Mouse (Mus musculus) forebrain, embryonic 13.5 days (tissue): Measurements from ENCODE around the gene Gm14214. TPM values are rescaled to one million over a fixed set of nuclear protein-coding genes. Genes with fewer than 3 reads are reported as not detected.

Source experiments
- ATAC-seq: fragments of 200-750 bp; cut with Nextera tagmentation; 2 replicates; pipeline ENCODE4 v1.8.0; 2017
- H3K27ac ChIP-seq: fragments of 300-500 bp; sonication (generic); 2 replicates; pipeline ENCODE4 v1.5.1; 2015; ENCODE audit warnings: inconsistent platforms, mild to moderate bottlenecking, moderate library complexity
- H3K27me3 ChIP-seq: fragments of 300-500 bp; sonication (generic); 2 replicates; pipeline ENCODE4 v1.6.1; 2015; ENCODE audit warnings: mild to moderate bottlenecking, inconsistent platforms
- H3K36me3 ChIP-seq: fragments of 300-500 bp; sonication (generic); 2 replicates; pipeline ENCODE4 v1.6.1; 2015; ENCODE audit warnings: mild to moderate bottlenecking, inconsistent platforms; ENCODE audit not compliant: poor library complexity, severe bottlenecking
- H3K4me1 ChIP-seq: fragments of 300-500 bp; sonication (generic); 2 replicates; pipeline ENCODE4 v1.6.1; 2015; ENCODE audit warnings: inconsistent platforms
- H3K4me2 ChIP-seq: fragments of 300-500 bp; sonication (generic); 2 replicates; pipeline ENCODE4 v1.6.1; 2015; ENCODE audit warnings: inconsistent platforms, mild to moderate bottlenecking, moderate library complexity
- H3K4me3 ChIP-seq: fragments of 300-500 bp; sonication (generic); 2 replicates; pipeline ENCODE4 v1.5.1; 2015; ENCODE audit warnings: mild to moderate bottlenecking, inconsistent platforms
- H3K9ac ChIP-seq: fragments of 300-500 bp; sonication (generic); 2 replicates; pipeline ENCODE4 v1.6.1; 2015; ENCODE audit warnings: mild to moderate bottlenecking, inconsistent platforms
- H3K9me3 ChIP-seq: fragments of 300-500 bp; sonication (generic); replicated peaks from 2 replicates; pipeline ENCODE4 v1.6.1; 2016; ENCODE audit warnings: inconsistent platforms
- WGBS: fragments of 180-500 bp; shearing (Covaris S2); methylation state at CpG from one replicate; pipeline ENCODE4 v1.1.7; 2015; 5-methylcytosine and 5-hydroxymethylcytosine counted together
- polyA plus RNA-seq: library from polyadenylated mRNA; unstranded; fragments of >200 nt; fragmentation: Nextera tagmentation; extraction: Ambion mirVana; gene quantifications from 2 replicates; pipeline ENCODE4 v1.2.1, GENCODE M21; 2015

The Gm14214 gene
- polyA plus RNA-seq, 1 experiment from 2014 or later: not detected

DNA sequence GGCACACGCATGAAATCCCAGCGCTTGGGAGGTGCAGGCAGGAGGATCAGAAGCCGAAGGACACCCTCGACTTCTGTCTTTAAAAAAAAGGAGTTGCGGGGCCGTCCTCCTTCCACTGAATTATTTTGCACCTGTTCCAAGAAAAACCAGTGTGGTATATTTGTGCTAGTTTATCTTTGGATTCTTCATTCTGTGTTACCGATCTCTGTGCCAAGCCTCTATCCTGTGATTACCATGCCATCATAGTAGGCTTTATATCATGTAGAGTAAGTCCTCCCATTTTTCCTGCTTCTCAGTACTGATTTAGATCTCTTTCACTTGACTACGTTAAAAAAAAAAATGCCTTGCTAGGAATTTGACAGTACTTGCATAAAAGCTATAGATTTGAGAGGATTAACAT is 1.8 kb upstream of the Gm14214 start:
- whole genome bisulfite sequencing: 84% methylated on average over 8 of the region's 8 CpGs
- H3K9ac ChIP-seq: no peak overlapping the region
- no peak for ATAC-seq
- H3K9me3 ChIP-seq: no peaks in the 10 kb centered on the region
- H3K27ac ChIP-seq: no peak overlapping the region
- no peaks in the 10 kb centered on the region for H3K27me3 ChIP-seq
- H3K4me1 ChIP-seq: no peaks in the 10 kb centered on the region
- no peak overlapping the region for H3K4me2 ChIP-seq
- no peaks in the 10 kb centered on the region for H3K36me3 ChIP-seq
- no peak overlapping the region for H3K4me3 ChIP-seq

- Histone ChIP-seq H3K4me1 (no peaks in the 10 kb centered on the region), H3K4me2 (no peak overlapping the region), H3K9me3 (no peaks in the 10 kb centered on the region), H3K27ac (no peak overlapping the region), H3K27me3 (no peaks in the 10 kb centered on the region), H3K36me3 (no peaks in the 10 kb centered on the region), H3K9ac (no peak overlapping the region), H3K4me3 (no peak overlapping the region)
- no peak for ATAC-seq
- WGBS: 92% methylated on average over 6 of the region's 6 CpGs
Observed at GRCm38 (mm10) chr2:154767051-154767450, 2.8 kb downstream of the Gm14214 start.

DNA sequence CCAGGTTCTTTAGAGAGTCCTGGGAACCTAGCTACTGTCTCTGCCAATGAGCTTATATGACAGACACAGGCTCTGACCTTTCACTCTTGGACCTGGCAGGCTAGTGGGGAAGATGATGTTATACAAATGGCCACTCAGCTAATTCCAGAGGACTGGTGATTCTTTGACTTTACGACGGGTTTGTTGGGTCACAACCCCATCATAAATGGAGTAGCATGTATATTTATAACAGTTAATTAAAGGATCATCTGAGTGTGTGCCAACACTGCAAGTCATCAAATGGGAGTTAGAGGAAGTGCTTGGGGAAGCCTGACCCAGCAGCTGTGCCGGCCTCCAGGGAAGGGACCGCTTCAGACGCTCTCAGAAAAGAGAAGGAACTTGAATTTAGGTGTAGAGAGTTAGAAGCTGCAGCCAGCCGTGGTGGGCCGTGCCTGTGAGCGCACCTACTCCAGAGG is 4.2 kb downstream of the Gm14214 start:
- 90% methylated on average over 8 of the region's 8 CpGs for WGBS

DNA sequence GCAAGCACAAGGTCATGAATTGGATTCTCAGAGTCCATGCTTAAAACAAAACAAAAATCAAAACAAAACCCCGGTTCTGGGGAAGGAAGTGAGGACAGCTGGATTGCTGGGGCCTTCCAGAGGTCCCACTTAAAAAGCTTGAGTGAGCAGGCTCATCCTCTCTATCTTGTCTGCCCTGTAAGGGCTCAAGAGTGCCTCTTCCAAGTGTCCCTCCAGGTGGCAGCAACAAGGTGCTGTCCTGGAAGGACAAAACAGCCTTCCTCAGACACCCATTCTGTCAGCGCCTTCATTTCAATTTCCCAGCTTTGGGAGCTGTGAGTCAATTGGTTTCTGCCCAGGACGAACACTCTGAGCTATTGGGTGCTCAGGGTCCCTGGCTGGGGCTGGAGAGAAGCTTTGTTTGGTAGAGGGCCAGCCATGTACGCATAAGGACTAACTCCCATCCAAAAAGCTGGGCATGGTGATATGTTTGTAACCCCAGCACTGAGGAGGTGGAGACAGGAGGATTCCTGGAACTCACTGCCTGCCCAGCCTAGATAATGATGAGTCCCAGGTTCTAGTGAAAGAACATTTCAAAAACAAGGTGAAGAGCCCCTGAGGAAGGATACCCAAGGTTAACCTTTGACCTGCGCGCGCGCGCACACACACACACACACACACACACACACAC is 4.9 kb downstream of the Gm14214 start:
- H3K9ac ChIP-seq: no peak overlapping the region
- H3K4me3 ChIP-seq: no peak overlapping the region
- H3K9me3 ChIP-seq: no peaks in the 10 kb centered on the region; the same call in 1 of the 2 replicates
- no peak overlapping the region for H3K4me2 ChIP-seq
- WGBS: 81% methylated on average over 9 of the region's 9 CpGs
- ATAC-seq: no peak
- H3K36me3 ChIP-seq: no peaks in the 10 kb centered on the region
- H3K27me3 ChIP-seq: no peaks in the 10 kb centered on the region
- H3K4me1 ChIP-seq: no peaks in the 10 kb centered on the region
- no peak overlapping the region for H3K27ac ChIP-seq

More for the DNA sequence above, 4.2 kb downstream of the Gm14214 start:
- no peak for ATAC-seq
- no peaks in the 10 kb centered on the region; the same call in 1 of the 2 replicates for H3K9me3 ChIP-seq
- no peak overlapping the region for H3K27ac ChIP-seq
- H3K27me3 ChIP-seq: no peaks in the 10 kb centered on the region
- no peak overlapping the region for H3K9ac ChIP-seq
- H3K4me2 ChIP-seq: no peak overlapping the region
- no peaks in the 10 kb centered on the region for H3K4me1 ChIP-seq
- no peaks in the 10 kb centered on the region for H3K36me3 ChIP-seq
- H3K4me3 ChIP-seq: no peak overlapping the region

DNA sequence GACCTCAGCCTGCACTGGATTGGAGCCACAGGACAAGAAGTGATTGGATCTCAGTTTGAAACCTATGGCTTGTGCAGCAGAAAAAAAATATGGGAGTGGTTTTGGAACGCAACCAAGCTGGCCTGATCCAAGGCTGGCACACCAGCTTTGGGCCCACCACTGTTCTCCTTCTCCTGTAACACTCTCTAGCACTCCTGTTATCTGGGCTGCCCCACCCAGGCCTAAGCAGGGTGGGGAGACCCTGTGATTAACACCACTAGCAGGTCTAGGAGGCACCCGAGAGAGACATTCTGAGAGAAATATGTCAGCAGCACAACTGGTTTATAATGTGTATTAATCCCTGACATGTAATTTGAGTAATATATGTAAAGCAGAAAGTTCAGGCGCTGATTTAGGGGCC is 6.6 kb downstream of the Gm14214 start:
- no peaks in the 10 kb centered on the region for H3K36me3 ChIP-seq
- no peak overlapping the region for H3K4me2 ChIP-seq
- no peaks in the 10 kb centered on the region for H3K4me1 ChIP-seq
- 84% methylated on average over 3 of the region's 3 CpGs for WGBS
- no peaks in the 10 kb centered on the region; the same call in 1 of the 2 replicates for H3K9me3 ChIP-seq
- H3K4me3 ChIP-seq: no peak overlapping the region
- no peak overlapping the region for H3K9ac ChIP-seq
- ATAC-seq: no peak
- H3K27ac ChIP-seq: no peak overlapping the region
- no peaks in the 10 kb centered on the region for H3K27me3 ChIP-seq

DNA sequence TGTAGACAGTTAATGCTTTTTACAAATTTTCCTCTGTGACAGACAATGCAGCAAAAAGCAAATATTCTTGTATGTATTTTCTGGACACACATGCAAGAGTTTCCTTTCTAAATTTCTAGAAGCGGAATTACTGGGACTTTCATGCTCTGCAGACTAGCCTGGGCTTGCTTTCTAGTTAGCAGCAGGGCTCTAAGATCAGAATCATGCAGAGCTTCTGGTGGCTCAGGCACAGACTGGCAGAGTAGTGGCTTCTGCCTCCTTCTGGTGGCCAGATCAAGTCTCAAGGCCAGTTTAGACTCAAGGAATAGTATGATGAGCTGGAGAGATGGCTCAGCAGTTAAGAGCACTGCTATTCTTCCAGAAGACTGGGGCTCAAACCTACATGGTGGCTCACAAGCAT is 11.4 kb downstream of the Gm14214 start:
- no peak for ATAC-seq
- Histone ChIP-seq H3K9ac (no peak overlapping the region), H3K4me1 (no peaks in the 10 kb centered on the region), H3K4me3 (no peak overlapping the region), H3K27me3 (no peaks in the 10 kb centered on the region), H3K9me3 (no peaks in the 10 kb centered on the region; the same call in 1 of the 2 replicates), H3K4me2 (no peak overlapping the region), H3K27ac (no peak overlapping the region), H3K36me3 (no peaks in the 10 kb centered on the region)
- 86% methylated on average over 1 of the region's 1 CpGs for WGBS

DNA sequence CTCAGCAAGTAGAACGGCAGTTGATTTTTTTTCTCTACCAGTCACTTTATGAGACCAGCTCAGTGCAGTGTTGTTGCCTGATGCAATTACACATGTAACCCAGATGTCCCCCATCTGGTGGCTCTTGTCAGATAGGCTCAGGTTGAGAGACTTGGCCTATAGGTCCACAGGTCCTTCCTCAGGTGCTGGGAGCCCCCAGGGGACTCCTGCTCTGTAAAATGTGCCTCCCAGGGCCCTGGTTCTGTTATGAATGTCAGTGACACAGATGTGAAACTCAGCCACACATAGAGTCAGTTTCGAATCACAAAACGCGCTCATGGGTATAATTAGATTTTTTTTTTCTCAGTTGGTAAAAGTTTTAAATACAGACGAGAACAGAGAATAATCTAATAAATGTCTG is 12.1 kb downstream of the Gm14214 start:
- Histone ChIP-seq H3K9ac (no peak overlapping the region), H3K4me3 (no peak overlapping the region), H3K4me2 (no peak overlapping the region), H3K27ac (no peak overlapping the region), H3K4me1 (no peaks in the 10 kb centered on the region), H3K9me3 (no peaks in the 10 kb centered on the region; the same call in 1 of the 2 replicates), H3K27me3 (0 out of 2 replicates have a peak, but pooled peaks cover 3% of the 10 kb centered on the region), H3K36me3 (no peaks in the 10 kb centered on the region)
- no peak for ATAC-seq
- WGBS: 92% methylated on average over 5 of the region's 5 CpGs

DNA sequence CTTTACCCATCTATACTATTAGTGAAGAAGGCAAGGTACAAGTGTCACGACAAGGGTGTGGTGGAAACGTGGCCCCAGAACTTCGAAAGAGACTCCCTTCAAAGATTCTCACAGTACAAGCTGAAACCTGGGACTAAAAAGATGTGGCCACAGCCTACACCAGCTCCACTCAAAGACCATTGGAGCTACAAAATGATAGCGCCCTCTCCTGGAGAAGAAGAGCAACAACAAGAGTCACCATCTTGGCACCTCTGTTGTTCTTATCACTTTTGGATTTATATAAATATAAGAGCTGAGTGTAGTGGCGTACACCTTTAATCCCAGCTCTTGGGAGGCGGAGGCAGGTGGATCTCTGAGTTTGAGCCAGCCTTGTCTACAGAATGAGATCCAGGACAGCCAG is 14.0 kb downstream of the Gm14214 start:
- Histone ChIP-seq H3K27ac (no peak overlapping the region), H3K9ac (no peak overlapping the region), H3K4me1 (peaks cover 8% of the 10 kb centered on the region), H3K27me3 (0 out of 2 replicates have a peak, but pooled peaks cover 3% of the 10 kb centered on the region), H3K36me3 (no peaks in the 10 kb centered on the region), H3K9me3 (no peaks in the 10 kb centered on the region; the same call in 1 of the 2 replicates), H3K4me3 (no peak overlapping the region), H3K4me2 (no peak overlapping the region)
- 58% methylated on average over 6 of the region's 6 CpGs for WGBS
- no peak for ATAC-seq

DNA sequence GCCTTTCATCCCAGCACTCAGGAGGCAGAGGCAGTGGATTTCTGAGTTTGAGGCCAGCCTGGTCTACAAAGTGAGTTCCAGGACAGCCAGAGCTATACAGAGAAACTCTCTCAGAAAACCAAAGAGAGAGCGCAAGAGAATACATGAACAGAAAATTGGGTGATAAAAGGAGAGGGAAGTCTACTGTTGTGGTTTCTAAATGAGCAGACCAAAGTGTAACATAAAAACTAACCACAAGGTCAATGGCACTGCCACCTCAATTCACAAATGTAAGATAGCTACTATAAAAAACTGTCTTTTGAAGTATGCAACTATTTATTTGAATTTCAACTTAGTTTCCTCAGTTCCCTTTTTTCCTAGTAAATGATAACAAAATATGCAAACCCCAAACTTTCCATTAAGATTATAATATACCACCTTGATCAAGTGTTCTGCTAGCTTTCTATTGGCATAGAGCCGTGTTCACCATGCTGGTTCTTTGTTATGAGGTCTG is 15.7 kb downstream of the Gm14214 start:
- no peaks in the 10 kb centered on the region for H3K9me3 ChIP-seq
- H3K4me2 ChIP-seq: no peak overlapping the region
- H3K4me1 ChIP-seq: peaks cover 21% of the 10 kb centered on the region
- 83% methylated on average over 2 of the region's 2 CpGs for WGBS
- no peak overlapping the region for H3K4me3 ChIP-seq
- no peak for ATAC-seq
- H3K9ac ChIP-seq: no peak overlapping the region
- H3K36me3 ChIP-seq: no peaks in the 10 kb centered on the region
- 0 out of 2 replicates have a peak, but pooled peaks cover 3% of the 10 kb centered on the region for H3K27me3 ChIP-seq
- H3K27ac ChIP-seq: no peak overlapping the region

DNA sequence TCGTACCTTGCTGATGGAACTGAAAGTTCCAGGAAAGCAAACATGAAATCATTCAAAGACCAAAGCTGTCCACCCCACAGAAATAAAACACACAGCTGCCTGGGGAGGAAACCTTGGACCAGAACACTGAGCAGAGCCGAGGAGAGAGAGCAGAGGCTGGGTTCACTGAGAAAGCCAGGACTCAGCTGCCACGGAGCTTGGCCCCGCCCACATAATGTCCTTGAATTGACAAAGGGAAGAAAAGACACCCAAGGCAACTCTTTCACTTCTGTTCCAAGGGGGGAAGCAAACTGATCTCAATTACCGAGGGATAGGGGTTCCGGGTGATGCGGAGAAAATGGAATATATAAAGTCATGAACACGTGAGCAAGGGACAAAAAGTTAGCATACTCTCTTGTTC is 17.9 kb downstream of the Gm14214 start:
- no peak overlapping the region for H3K4me3 ChIP-seq
- H3K4me2 ChIP-seq: no peak overlapping the region
- no peaks in the 10 kb centered on the region for H3K36me3 ChIP-seq
- no peak overlapping the region for H3K9ac ChIP-seq
- H3K9me3 ChIP-seq: no peaks in the 10 kb centered on the region
- peaks cover 26% of the 10 kb centered on the region for H3K4me1 ChIP-seq
- H3K27me3 ChIP-seq: 0 out of 2 replicates have a peak, but pooled peaks cover 3% of the 10 kb centered on the region
- H3K27ac ChIP-seq: no peak overlapping the region
- ATAC-seq: no peak
- 32% methylated on average over 8 of the region's 8 CpGs for WGBS

DNA sequence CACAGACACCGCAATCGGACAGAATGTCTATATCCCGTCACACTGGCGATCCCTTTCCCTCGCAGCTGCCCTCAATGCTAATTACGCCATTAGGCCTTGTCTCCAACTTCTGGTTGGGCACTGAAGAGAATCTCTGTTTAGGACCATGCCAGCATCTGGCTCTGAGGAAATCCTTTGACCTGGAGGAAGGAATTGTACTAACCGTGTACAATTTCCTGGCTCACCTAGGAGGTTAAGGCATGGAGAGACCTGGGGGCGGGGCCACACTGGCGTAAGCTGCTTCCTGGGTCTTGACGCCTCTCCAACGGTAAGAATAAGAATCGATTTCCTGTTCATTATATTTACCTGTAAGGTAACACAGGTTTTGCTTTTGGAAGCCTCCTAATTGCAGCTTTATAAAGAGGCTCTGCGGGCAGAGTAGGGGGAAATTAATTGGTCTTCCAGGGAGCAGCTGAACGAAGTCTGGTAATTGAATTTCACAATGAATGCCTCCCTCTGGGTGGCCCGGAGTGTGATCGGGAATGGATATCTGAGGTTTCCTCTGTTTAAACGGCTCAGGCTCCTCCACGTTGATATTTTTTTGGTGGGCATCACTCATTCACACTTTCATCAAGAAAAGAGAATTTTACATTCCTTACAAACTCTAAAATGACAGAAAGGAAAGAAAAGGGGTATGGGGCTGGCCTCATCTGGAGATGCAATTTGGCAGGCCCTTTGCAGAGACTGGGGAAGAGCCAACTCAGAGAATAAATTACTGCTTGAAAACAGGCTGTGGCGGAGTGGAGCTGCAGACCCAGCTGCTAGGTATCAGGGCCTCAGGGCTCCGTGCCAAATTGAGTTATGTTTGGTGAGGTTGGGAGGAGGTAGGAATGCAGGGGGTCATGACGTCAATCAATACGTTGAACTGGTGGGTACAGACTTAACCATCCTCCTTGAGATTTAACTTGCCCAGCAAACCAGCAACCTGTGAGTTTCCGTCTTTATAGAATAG is 20.5 kb downstream of the Gm14214 start:
- peak overlapping the region; percentile 51 for H3K4me2 ChIP-seq
- H3K4me3 ChIP-seq: no peak overlapping the region; the same call in 1 of the 2 replicates
- no peaks in the 10 kb centered on the region for H3K9me3 ChIP-seq
- 21% methylated on average over 23 of the region's 23 CpGs for WGBS
- H3K36me3 ChIP-seq: no peaks in the 10 kb centered on the region
- H3K27me3 ChIP-seq: 0 out of 2 replicates have a peak, but pooled peaks cover 3% of the 10 kb centered on the region
- peak; percentile 90 for ATAC-seq
- H3K27ac ChIP-seq: peak overlapping the region; percentile 81
- H3K4me1 ChIP-seq: peaks cover 26% of the 10 kb centered on the region
- H3K9ac ChIP-seq: no peak overlapping the region

GRCm38 (mm10) chr2:154748383-154748782 is 21.4 kb downstream of the Gm14214 start:
- Histone ChIP-seq H3K9me3 (no peaks in the 10 kb centered on the region), H3K27me3 (0 out of 2 replicates have a peak, but pooled peaks cover 3% of the 10 kb centered on the region), H3K36me3 (no peaks in the 10 kb centered on the region), H3K9ac (no peak overlapping the region), H3K4me3 (no peak overlapping the region), H3K4me1 (peaks cover 26% of the 10 kb centered on the region), H3K27ac (peak overlapping the region; percentile 81; the same call in 1 of the 2 replicates), H3K4me2 (no peak overlapping the region)
- WGBS: 71% methylated on average over 2 of the region's 2 CpGs
- no peak for ATAC-seq
